Mouse (Mus musculus): ENCODE data around the gene Ascc3. TPM values are rescaled to one million over a fixed set of nuclear protein-coding genes. Genes with fewer than 3 reads are reported as not detected.

Ascc3 gene
- polyA plus RNA-seq, 1 experiment from 2014 or later, result 23.0 TPM

DNA sequence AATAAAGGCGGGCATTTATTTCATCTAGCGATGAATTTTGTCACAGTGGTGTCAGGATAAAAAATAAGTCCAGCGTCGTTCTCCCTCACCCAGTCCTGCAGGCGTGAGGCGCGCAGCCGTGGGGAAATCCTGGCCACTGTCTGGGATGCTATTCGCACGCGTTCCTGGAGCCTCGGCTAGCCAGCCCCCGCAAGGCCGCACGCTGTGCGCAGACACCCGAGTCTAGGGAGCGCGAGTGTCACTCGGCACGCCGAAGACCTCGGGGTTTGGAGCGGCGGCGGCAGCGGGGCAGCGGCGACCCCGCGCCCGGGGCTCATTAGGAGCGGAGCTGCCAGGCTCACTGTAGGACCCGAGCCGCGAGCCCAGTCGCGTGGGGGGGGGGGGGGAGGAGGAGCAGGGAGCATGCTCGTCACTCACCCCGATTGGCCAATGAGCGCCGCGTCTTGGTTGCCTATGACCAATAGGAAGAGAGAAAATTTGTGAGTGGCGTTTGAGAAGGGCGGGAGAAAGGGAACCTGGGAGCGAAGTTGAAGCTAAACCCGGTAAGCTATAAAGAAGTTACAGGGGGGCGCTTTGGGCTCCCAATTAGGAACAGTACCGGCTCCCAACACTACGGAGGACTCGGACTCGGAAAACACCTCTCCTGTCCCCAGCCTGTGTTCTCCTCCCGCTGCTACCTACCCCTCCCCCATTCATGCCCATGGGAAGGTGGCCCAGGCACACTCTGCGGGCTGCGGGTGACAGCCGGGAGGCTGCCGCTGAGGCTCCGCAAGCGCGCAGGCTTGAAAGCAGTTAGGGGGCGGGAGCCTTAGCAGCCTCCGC lies 301.9 kb downstream of the Ascc3 start, which contains the start of gene Sim1:
Sim1 (plus strand) TSS at position 585 of the 822 bp plus-strand sequence.
- no peak within 1 kb of the TSS for H3K27ac ChIP-seq (replicated peaks; ENCODE audit: low read depth, low read length)
- DNase-seq (ENCODE audit: low spot score) (peak; percentile 96), ATAC-seq (ENCODE audit: low read depth) (peak; percentile 97)
- peaks cover 5% of the 10 kb centered on the region; the same call in 1 of the 2 replicates for H3K4me1 ChIP-seq (ENCODE audit: control insufficient read depth, insufficient read depth, low read length)
- H3K9ac ChIP-seq (ENCODE audit: low read depth, low read length), result peak within 1 kb of the TSS; percentile 43; the same call in 1 of the 2 replicates
- H3K36me3 ChIP-seq (ENCODE audit: control insufficient read depth, insufficient read depth, low read length), result no peaks in the 10 kb centered on the region
- H3K9me3 ChIP-seq (ENCODE audit: control insufficient read depth, low read length), result no peaks in the 10 kb centered on the region
- under 1% methylated on average over 46 of the region's 62 CpGs for WGBS
- H3K4me2 ChIP-seq (ENCODE audit: low read depth, low read length), result peak within 1 kb of the TSS; percentile 86
- H3K4me3 ChIP-seq (ENCODE audit: low read depth, low read length), result peak within 1 kb of the TSS; percentile 51
- H3K27me3 ChIP-seq (replicated peaks; ENCODE audit: control insufficient read depth, insufficient read depth, low read length), result peaks cover 86% of the 10 kb centered on the region

DNA sequence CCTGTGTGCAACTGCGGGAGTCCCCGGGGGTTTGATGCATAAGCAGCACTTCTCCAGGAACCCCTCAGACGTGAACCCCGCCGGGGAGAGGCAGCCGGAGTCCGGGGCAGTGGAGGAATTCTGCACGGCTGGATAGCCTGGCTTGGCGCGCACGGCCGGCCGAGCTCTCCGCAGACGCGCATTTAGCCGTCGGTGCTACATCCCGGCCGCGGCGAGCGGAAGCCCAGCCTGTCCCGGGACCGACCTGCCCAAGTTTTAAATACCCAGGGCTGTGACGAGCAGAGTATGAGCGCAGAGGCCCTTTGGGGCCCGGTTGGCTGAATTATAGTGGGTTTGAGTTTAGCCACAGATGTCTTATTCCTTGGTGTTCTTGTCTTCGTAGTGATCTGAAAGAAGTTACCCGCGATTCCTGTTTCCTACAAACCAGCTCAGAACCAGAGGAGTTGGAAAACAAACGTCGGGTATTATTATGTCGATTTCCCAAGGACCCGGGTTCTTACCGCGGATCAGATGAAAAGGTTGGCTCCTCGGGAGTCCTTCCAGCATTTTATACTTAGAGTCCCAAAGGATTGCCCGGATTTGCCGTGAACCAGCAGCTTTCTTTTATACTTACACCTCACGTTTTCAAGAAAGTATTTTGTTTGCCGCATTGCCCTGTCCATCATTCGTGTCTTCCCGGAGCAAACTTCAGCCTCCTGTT lies 302.8 kb downstream of the Ascc3 start:
- peaks cover 85% of the 10 kb centered on the region for H3K27me3 ChIP-seq (replicated peaks; ENCODE audit: control insufficient read depth, insufficient read depth, low read length)
- ATAC-seq (ENCODE audit: low read depth) (0 out of 2 replicates have a peak, but pooled peaks have one; percentile 2), DNase-seq (ENCODE audit: low spot score) (no peak)
- peak overlapping the region; percentile 86 for H3K4me2 ChIP-seq (ENCODE audit: low read depth, low read length)
- peak overlapping the region; percentile 51 for H3K4me3 ChIP-seq (ENCODE audit: low read depth, low read length)
- H3K4me1 ChIP-seq (ENCODE audit: control insufficient read depth, insufficient read depth, low read length), result peaks cover 5% of the 10 kb centered on the region; the same call in 1 of the 2 replicates
- H3K27ac ChIP-seq (replicated peaks; ENCODE audit: low read depth, low read length), result no peak overlapping the region
- no peaks in the 10 kb centered on the region for H3K36me3 ChIP-seq (ENCODE audit: control insufficient read depth, insufficient read depth, low read length)
- H3K9ac ChIP-seq (ENCODE audit: low read depth, low read length), result no peak overlapping the region
- WGBS, result under 1% methylated on average over 33 of the region's 44 CpGs
- H3K9me3 ChIP-seq (ENCODE audit: control insufficient read depth, low read length), result no peaks in the 10 kb centered on the region

DNA sequence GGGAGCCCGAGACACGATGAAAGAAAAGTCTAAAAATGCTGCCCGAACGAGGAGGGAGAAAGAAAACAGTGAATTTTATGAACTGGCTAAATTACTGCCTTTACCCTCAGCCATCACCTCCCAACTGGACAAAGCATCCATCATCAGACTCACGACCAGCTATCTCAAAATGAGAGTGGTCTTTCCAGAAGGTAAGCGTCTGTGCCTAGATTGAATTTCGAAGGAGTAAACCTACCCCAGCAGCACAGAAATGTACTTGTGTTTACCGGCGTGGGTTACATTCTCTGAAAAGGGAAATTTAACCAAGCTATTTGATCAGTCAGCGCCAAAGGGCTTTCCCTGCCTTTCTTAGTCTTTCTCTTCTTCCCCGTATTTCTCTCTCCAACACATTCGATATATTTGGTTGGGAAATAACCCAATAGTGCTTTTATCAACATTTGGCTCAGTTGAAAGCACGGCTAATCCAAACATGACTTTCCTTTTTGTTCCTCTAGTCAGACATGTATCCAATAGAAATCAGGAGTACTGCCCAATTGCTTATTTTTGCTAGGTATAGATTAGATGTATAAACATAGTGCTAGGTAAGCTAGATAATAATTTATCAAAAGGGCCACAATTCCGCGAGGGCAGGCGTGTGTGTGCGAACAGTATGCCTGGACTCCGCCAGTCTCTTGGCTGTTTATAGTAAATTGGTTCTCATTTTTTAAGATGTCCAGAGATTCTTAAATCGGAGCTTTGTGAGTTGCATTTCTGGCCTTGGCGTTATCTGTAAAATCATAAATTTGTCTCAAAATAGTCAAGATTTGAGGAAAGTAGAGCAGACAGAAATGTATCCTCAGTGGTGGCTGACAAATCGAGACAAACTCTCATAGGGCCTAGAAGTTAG lies 303.7 kb downstream of the Ascc3 start:
- no peak overlapping the region for H3K9ac ChIP-seq (ENCODE audit: low read depth, low read length)
- DNase-seq (ENCODE audit: low spot score) (no peak), ATAC-seq (ENCODE audit: low read depth) (no peak)
- peaks cover 85% of the 10 kb centered on the region for H3K27me3 ChIP-seq (replicated peaks; ENCODE audit: control insufficient read depth, insufficient read depth, low read length)
- H3K27ac ChIP-seq (replicated peaks; ENCODE audit: low read depth, low read length), result no peak overlapping the region
- 6% methylated on average over 21 of the region's 21 CpGs for WGBS
- no peaks in the 10 kb centered on the region for H3K9me3 ChIP-seq (ENCODE audit: control insufficient read depth, low read length)
- H3K4me2 ChIP-seq (ENCODE audit: low read depth, low read length), result 0 out of 2 replicates have a peak overlapping the region, but pooled peaks have one; percentile 86
- H3K36me3 ChIP-seq (ENCODE audit: control insufficient read depth, insufficient read depth, low read length), result no peaks in the 10 kb centered on the region
- peaks cover 5% of the 10 kb centered on the region; the same call in 1 of the 2 replicates for H3K4me1 ChIP-seq (ENCODE audit: control insufficient read depth, insufficient read depth, low read length)
- peak overlapping the region; percentile 51; the same call in 1 of the 2 replicates for H3K4me3 ChIP-seq (ENCODE audit: low read depth, low read length)

GRCm38 (mm10) chr10:50896767-50897390 lies 304.4 kb downstream of the Ascc3 start:
- Histone ChIP-seq H3K9me3 (ENCODE audit: control insufficient read depth, low read length) (no peaks in the 10 kb centered on the region), H3K36me3 (ENCODE audit: control insufficient read depth, insufficient read depth, low read length) (no peaks in the 10 kb centered on the region), H3K4me3 (ENCODE audit: low read depth, low read length) (0 out of 2 replicates have a peak overlapping the region, but pooled peaks have one; percentile 18), H3K4me2 (ENCODE audit: low read depth, low read length) (no peak overlapping the region), H3K4me1 (ENCODE audit: control insufficient read depth, insufficient read depth, low read length) (peaks cover 5% of the 10 kb centered on the region; the same call in 1 of the 2 replicates), H3K27me3 (replicated peaks; ENCODE audit: control insufficient read depth, insufficient read depth, low read length) (peaks cover 86% of the 10 kb centered on the region), H3K27ac (replicated peaks; ENCODE audit: low read depth, low read length) (no peak overlapping the region), H3K9ac (ENCODE audit: low read depth, low read length) (no peak overlapping the region)
- WGBS, result 8% methylated on average over 3 of the region's 3 CpGs
- no peak for ATAC-seq (ENCODE audit: low read depth)
- DNase-seq (ENCODE audit: low spot score), result no peak

DNA sequence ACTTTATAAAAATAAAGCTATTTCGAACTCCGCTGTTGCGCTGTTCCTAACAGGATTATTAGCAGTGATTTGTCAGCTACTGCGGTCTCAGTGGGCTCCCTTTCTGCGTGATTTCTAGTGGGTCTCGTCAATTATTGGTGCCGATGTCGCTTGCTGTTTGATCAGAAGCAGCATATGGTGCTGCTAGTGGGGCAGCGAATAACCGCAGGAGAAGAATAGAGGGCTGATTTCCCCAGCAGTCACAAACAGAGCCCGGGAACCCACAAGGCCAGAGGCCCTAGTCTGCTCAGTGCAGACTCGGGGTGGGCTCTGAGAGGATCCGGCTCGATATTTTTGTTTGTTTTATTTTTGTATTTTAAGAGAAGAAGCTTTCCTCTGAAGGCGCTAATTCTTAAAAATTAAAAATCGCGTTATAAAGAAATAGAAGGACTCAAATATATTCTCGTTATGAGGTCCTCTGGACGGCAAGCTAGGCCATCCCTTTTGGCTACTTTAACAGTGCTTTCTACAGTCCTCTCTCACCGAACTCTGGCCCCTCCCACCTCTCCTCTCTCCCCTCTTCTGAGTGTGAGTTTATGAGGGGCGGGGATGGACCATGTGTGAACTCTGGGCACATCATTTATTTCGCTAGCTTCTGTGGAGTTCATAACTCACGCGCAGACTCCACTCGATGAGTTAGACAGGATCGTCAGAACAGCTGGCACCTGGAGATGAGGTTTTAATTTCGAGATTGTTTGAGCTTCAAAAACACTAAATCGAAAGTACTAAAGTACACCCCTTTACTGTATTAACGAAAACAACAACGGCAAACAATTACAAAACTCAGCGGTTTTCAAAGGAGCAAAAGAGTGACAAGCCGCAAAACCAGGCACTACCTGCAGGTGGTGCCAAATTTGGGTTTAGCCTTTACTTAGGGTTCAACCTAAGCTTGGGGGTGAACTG lies 305.3 kb downstream of the Ascc3 start:
- peak; percentile 59 for DNase-seq (ENCODE audit: low spot score)
- WGBS, result 4% methylated on average over 32 of the region's 32 CpGs
- Histone ChIP-seq H3K4me2 (ENCODE audit: low read depth, low read length) (peak overlapping the region; percentile 25; the same call in 1 of the 2 replicates), H3K27ac (replicated peaks; ENCODE audit: low read depth, low read length) (no peak overlapping the region), H3K4me1 (ENCODE audit: control insufficient read depth, insufficient read depth, low read length) (peaks cover 5% of the 10 kb centered on the region; the same call in 1 of the 2 replicates), H3K9me3 (ENCODE audit: control insufficient read depth, low read length) (no peaks in the 10 kb centered on the region), H3K27me3 (replicated peaks; ENCODE audit: control insufficient read depth, insufficient read depth, low read length) (peaks cover 85% of the 10 kb centered on the region), H3K4me3 (ENCODE audit: low read depth, low read length) (peak overlapping the region; percentile 18; the same call in 1 of the 2 replicates), H3K9ac (ENCODE audit: low read depth, low read length) (peak overlapping the region; percentile 25; the same call in 1 of the 2 replicates), H3K36me3 (ENCODE audit: control insufficient read depth, insufficient read depth, low read length) (no peaks in the 10 kb centered on the region)
- ATAC-seq (ENCODE audit: low read depth), result no peak

- H3K4me3 ChIP-seq (ENCODE audit: low read depth, low read length), result no peak overlapping the region
- ATAC-seq (ENCODE audit: low read depth) (no peak), DNase-seq (ENCODE audit: low spot score) (no peak)
- H3K4me2 ChIP-seq (ENCODE audit: low read depth, low read length), result no peak overlapping the region
- H3K36me3 ChIP-seq (ENCODE audit: control insufficient read depth, insufficient read depth, low read length), result no peaks in the 10 kb centered on the region
- no peaks in the 10 kb centered on the region for H3K9me3 ChIP-seq (ENCODE audit: control insufficient read depth, low read length)
- H3K27me3 ChIP-seq (replicated peaks; ENCODE audit: control insufficient read depth, insufficient read depth, low read length), result peaks cover 83% of the 10 kb centered on the region
- no peak overlapping the region for H3K9ac ChIP-seq (ENCODE audit: low read depth, low read length)
- WGBS, result 24% methylated on average over 2 of the region's 2 CpGs
- no peak overlapping the region for H3K27ac ChIP-seq (replicated peaks; ENCODE audit: low read depth, low read length)
- H3K4me1 ChIP-seq (ENCODE audit: control insufficient read depth, insufficient read depth, low read length), result peaks cover 5% of the 10 kb centered on the region; the same call in 1 of the 2 replicates
These were observed 306.2 kb downstream of the Ascc3 start for GRCm38 (mm10) chr10:50898621-50899020.

All from embryonic facial prominence, embryonic 14.5 days (tissue).